Mouse (Mus musculus): ENCODE measurements around the gene Creb3l1. TPM values are rescaled to one million over a fixed set of nuclear protein-coding genes. Genes with fewer than 3 reads are reported as not detected.

Gene Creb3l1
- polyA plus RNA-seq, 1 experiment from 2014 or later = 1.1 TPM

- WGBS (ENCODE audit: insufficient replicate concordance) = 89% methylated on average over 15 of the region's 15 CpGs
- ATAC-seq (ENCODE audit: insufficient read depth) = no peak
- Histone ChIP-seq H3K9me3 (replicated peaks) (no peaks in the 10 kb centered on the region), H3K9ac (no peak overlapping the region), H3K27ac (replicated peaks) (no peak overlapping the region), H3K36me3 (replicated peaks) (peaks cover 94% of the 10 kb centered on the region), H3K4me1 (replicated peaks) (peaks cover 11% of the 10 kb centered on the region), H3K4me3 (replicated peaks) (no peak overlapping the region), H3K4me2 (no peak overlapping the region), H3K27me3 (no peaks in the 10 kb centered on the region)
Observed at GRCm38 (mm10) chr2:91939303-91939935, 84.9 kb downstream of the Creb3l1 start.

GRCm38 (mm10) chr2:91936154-91936553 is 88.1 kb downstream of the Creb3l1 start:
- WGBS (ENCODE audit: insufficient replicate concordance) = 86% methylated on average over 7 of the region's 7 CpGs
- peaks cover 15% of the 10 kb centered on the region for H3K27me3 ChIP-seq
- H3K9ac ChIP-seq = no peak overlapping the region
- no peak overlapping the region for H3K4me2 ChIP-seq
- no peaks in the 10 kb centered on the region for H3K9me3 ChIP-seq (replicated peaks)
- H3K4me1 ChIP-seq (replicated peaks) = peaks cover 35% of the 10 kb centered on the region
- no peak overlapping the region for H3K27ac ChIP-seq (replicated peaks)
- H3K4me3 ChIP-seq (replicated peaks) = no peak overlapping the region
- H3K36me3 ChIP-seq (replicated peaks) = peaks cover 86% of the 10 kb centered on the region
- ATAC-seq (ENCODE audit: insufficient read depth) = no peak

GRCm38 (mm10) chr2:91934826-91935525 is 89.3 kb downstream of the Creb3l1 start:
- Histone ChIP-seq H3K9ac (no peak overlapping the region), H3K4me3 (replicated peaks) (no peak overlapping the region), H3K4me1 (replicated peaks) (peaks cover 45% of the 10 kb centered on the region), H3K27ac (replicated peaks) (no peak overlapping the region), H3K4me2 (no peak overlapping the region), H3K9me3 (replicated peaks) (no peaks in the 10 kb centered on the region), H3K36me3 (replicated peaks) (peaks cover 74% of the 10 kb centered on the region), H3K27me3 (peaks cover 27% of the 10 kb centered on the region)
- WGBS (ENCODE audit: insufficient replicate concordance) = 78% methylated on average over 9 of the region's 9 CpGs
- ATAC-seq (ENCODE audit: insufficient read depth) = no peak

GRCm38 (mm10) chr2:91934016-91934415 is 90.3 kb downstream of the Creb3l1 start:
- 36% methylated on average over 8 of the region's 8 CpGs for WGBS (ENCODE audit: insufficient replicate concordance)
- no peak for ATAC-seq (ENCODE audit: insufficient read depth)

GRCm38 (mm10) chr2:91933471-91933870 is 90.8 kb downstream of the Creb3l1 start:
- WGBS (ENCODE audit: insufficient replicate concordance) = 70% methylated on average over 9 of the region's 9 CpGs
- peaks cover 39% of the 10 kb centered on the region for H3K27me3 ChIP-seq
- peaks cover 59% of the 10 kb centered on the region for H3K36me3 ChIP-seq (replicated peaks)
- no peaks in the 10 kb centered on the region for H3K9me3 ChIP-seq (replicated peaks)
- no peak for ATAC-seq (ENCODE audit: insufficient read depth)
- no peak overlapping the region for H3K27ac ChIP-seq (replicated peaks)
- H3K9ac ChIP-seq = no peak overlapping the region
- H3K4me3 ChIP-seq (replicated peaks) = no peak overlapping the region
- H3K4me2 ChIP-seq = no peak overlapping the region
- peaks cover 47% of the 10 kb centered on the region for H3K4me1 ChIP-seq (replicated peaks)

More at GRCm38 (mm10) chr2:91934016-91934415, 90.3 kb downstream of the Creb3l1 start:
- H3K27ac ChIP-seq (replicated peaks) = no peak overlapping the region
- peaks cover 47% of the 10 kb centered on the region for H3K4me1 ChIP-seq (replicated peaks)
- H3K27me3 ChIP-seq = peaks cover 33% of the 10 kb centered on the region
- no peaks in the 10 kb centered on the region for H3K9me3 ChIP-seq (replicated peaks)
- H3K9ac ChIP-seq = no peak overlapping the region
- H3K4me2 ChIP-seq = no peak overlapping the region
- no peak overlapping the region for H3K4me3 ChIP-seq (replicated peaks)
- peaks cover 64% of the 10 kb centered on the region for H3K36me3 ChIP-seq (replicated peaks)

- H3K36me3 ChIP-seq (replicated peaks) = peaks cover 53% of the 10 kb centered on the region
- H3K9ac ChIP-seq = no peak overlapping the region
- H3K9me3 ChIP-seq (replicated peaks) = no peaks in the 10 kb centered on the region
- H3K27me3 ChIP-seq = peaks cover 45% of the 10 kb centered on the region
- H3K4me3 ChIP-seq (replicated peaks) = peak overlapping the region; percentile 39; the same call in 1 of the 2 replicates
- H3K4me1 ChIP-seq (replicated peaks) = peaks cover 50% of the 10 kb centered on the region
- no peak overlapping the region for H3K27ac ChIP-seq (replicated peaks)
- 21% methylated on average over 6 of the region's 6 CpGs for WGBS (ENCODE audit: insufficient replicate concordance)
- H3K4me2 ChIP-seq = peak overlapping the region; percentile 66
- no peak for ATAC-seq (ENCODE audit: insufficient read depth)
Observed at GRCm38 (mm10) chr2:91932737-91933350, 91.5 kb downstream of the Creb3l1 start.

Small RNA genes lying within 50 kb of the gene (microRNA-seq; reads per million reads assigned to microRNA genes)
- gene Mir6999 = not detected

Other genes starting within 250 kb of the Creb3l1 start
- gene Chrm4, start 97.3 kb downstream of the Creb3l1 start, polyA plus RNA-seq (2015; fragmentation: Nextera tagmentation; extraction: Ambion mirVana) = 0.13 TPM in 1 of 2 replicates, not detected in the other
- 15.2 and 17.1 TPM in 2 replicates for gene Mdk, start 92.2 kb downstream of the Creb3l1 start, polyA plus RNA-seq (2015; fragmentation: Nextera tagmentation; extraction: Ambion mirVana)
- 0.89 and 1.1 TPM in 2 replicates for gene Gm9821, start 78.8 kb downstream of the Creb3l1 start, polyA plus RNA-seq (2015; fragmentation: Nextera tagmentation; extraction: Ambion mirVana)
- 21.2 and 26.6 TPM in 2 replicates for gene Dgkz, start 48.6 kb downstream of the Creb3l1 start, polyA plus RNA-seq (2015; fragmentation: Nextera tagmentation; extraction: Ambion mirVana)
- gene Phf21a, start 68.6 kb upstream of the Creb3l1 start, polyA plus RNA-seq (2015; fragmentation: Nextera tagmentation; extraction: Ambion mirVana) = 2.6 and 3.2 TPM in 2 replicates